Mouse (Mus musculus): ENCODE results near the gene Hcfc1r1.

Hcfc1r1 gene

DNA sequence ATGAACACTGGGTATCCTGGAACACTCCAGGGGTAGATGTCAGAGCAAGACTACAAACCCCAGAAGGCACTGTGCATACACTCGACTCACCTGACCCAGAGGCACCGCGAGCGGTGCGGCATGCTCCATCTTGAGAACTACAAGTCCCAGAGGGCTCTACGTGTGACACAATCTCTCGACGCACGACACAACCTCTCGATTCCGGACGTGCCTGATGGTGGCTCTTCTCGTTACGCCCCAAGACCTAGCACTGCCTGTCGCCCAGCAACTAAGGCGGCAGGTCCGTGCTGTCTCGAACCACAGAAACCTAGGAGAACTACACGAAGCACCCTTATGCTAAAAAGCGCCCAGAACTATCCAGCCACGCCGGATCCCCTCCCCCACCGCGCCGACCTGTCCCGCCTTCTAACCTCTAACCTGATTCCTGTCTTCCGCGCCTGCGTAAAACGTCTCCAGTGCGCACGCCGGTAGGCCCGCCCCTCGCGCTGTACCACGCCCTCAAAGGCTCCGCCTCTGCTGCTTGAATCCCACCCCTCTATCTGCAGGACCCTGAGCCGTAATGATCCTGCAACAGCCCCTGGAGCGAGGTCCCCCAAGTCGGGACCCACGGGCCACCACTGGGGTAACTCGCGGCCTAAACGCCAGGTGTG lies at the start of gene Hcfc1r1, which contains the start of gene Thoc6:
Gene Hcfc1r1, plus strand, starts transcription at position 173 of the 650 bp plus-strand sequence.
Gene Thoc6, minus strand, starts transcription at position 459 of the 650 bp plus-strand sequence.
- peak; percentile 93 for DNase-seq (ENCODE audit: low spot score in 2 of 2)

DNA sequence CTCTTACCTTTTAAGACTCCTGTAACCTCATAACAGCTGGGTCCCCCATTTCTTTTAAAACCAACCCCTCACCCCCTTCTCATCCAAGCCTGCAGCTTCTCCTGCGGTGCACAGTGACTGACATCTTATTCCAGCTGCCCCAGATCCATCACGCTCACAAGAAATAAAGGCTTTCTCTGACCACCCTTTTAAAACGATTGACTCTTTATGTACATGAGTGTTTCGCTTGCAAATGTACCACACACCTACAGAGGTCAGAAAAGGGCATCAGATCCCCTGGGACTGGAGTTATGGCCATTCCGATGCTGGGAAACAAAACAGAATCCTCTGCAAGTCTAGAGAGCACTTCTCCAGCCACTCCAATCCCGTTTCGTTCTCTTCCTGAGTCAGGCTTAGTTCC lies 45.6 kb upstream of the Hcfc1r1 start:
- DNase-seq (ENCODE audit: low spot score in 2 of 2), result no peak

DNA sequence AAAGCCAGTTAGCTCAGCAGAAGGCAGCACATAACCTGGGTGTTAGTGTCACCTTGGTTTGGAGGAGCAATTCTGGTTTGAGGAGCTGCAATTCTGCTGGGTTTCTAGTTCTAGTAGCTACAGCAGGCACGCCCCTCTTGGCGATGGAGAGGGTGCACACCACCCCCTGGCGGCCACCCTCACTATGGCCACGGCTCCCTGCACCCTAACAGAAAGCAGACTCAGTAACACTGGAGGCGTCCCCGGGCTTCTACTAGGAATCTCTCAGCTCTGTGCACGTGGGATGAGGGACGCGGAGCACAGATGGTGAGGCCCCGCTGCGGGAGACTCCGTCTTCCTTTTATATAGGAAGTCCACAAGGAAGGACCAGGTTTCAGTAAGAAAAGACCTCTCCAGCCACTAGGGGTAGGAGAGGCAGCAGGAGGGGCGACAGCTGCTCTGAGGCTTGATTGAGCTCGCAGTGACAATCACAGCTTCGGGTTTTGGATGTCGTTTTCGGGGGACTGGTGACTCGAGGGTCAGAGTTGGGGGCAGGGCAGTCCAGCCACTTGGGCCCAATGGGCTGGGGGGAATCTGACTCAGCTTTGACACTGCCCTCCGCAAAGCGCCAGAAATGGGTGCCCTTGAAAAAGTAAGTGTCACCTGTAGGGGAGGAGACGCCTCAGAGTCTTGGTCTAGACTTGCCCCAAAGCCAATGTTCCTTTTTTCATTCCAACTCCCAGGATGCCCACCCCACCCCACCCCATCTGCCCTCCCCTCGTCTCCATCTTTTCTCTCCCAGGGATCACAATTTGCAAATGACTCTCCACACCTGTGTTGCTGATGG lies 43.0 kb upstream of the Hcfc1r1 start:
- DNase-seq (ENCODE audit: low spot score in 2 of 2), result peak; percentile 75 to 79

DNA sequence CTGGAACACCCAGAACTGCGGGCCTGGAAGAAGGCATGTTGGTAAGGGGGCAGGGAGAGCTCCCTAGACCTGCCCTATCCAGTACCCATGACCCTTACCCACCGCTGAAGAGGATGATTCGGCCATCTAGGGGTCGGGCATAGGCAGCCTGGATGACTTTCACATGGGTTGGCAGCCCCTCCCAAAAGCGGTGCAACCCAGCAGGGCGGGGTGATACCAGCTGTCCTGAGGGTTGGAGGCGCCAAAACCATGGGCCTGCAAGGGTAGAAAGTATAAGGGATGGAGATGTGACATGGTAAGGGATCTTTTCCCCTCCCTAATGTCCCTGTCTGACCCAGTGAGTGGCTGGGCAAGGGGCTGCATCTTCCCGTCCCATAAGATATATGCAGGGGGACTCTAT lies 42.2 kb upstream of the Hcfc1r1 start:
- DNase-seq (ENCODE audit: low spot score in 2 of 2), result no peak

DNA sequence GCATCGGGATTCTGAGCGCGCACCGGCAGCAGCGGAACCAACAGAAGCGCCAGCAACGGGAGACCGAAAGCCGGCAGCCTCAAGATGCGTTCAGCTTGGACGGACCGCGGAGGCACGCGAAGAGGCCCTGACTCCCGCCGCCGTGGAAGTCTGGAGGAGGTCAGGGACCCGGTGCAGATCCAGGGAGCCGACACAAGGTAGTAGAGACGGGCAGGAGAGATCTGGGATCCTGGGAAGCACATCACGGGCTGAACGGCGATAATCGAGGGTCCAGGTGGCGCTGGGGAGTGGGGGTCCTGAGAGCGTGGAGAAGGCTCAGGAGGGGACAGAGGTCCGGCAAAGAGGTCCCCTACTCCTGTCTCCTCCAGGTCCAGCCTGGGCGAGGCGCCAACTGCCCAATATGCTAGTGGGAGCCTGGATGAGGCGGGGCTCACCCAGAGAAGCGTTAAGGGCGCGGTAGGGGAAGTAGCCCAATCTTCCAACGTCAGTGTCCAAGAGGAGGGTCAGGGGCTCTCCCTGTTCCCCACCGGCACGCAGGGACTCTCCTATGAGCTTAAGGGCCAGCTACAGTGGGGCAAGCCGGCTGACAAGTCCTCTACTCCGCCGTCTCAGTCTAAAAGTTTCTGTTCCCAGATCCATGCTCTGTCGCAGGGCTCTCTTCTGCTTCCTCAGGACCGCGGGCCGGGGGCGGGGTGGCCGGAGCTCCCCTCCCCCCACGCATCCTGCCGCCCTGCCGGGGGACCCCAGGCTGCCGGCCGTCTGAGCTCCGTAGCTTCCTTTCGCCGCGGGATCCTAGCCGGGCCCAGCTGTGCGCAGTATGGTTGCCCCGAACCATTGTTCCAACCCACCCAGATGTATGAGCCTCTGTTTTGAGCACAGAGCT lies 28.5 kb upstream of the Hcfc1r1 start, which contains the start of gene Mmp25:
Gene Mmp25, minus strand, starts transcription at position 665 of the 883 bp plus-strand sequence.
- DNase-seq (ENCODE audit: low spot score in 2 of 2), result no peak

DNA sequence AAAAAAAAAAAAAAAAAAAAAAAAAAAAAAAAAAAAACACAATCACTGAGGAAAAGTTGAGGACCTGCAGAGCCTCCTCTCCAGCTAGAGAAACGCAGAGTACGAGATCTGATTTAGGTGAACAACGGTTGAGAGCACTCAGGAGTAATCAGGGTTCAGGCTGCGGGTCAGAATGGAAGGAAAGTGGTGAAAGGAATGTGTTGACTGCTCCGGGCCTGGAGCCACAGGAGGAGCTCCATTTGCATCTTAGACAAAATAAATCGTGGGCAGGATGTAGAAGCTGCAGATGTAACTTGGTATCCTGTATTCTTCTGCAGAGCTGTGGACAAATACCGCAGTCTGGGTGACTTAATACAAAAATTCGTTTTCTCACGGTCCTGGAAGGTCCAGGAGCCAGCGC lies 27.5 kb upstream of the Hcfc1r1 start:
- DNase-seq (ENCODE audit: low spot score in 2 of 2), result no peak

DNA sequence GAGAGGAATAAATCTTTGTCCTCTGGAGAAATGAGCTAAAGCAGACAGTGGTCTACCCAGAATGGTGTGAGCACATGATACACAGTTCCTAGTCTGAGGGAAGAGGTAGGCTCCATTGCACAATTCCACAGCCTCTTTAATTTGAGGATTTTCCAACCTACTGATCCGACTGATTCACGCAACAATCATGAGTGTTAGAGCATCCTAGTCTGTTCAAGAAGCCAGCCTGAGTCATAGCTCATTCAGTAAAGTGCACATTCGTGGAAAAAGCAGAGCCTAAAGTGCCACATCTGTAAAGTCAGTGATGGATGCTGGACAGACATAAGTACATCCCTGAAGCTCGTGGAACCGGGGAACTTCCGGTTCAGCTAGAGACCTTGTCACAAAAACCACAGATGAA lies 22.0 kb upstream of the Hcfc1r1 start:
- no peak for DNase-seq (ENCODE audit: low spot score in 2 of 2)

DNA sequence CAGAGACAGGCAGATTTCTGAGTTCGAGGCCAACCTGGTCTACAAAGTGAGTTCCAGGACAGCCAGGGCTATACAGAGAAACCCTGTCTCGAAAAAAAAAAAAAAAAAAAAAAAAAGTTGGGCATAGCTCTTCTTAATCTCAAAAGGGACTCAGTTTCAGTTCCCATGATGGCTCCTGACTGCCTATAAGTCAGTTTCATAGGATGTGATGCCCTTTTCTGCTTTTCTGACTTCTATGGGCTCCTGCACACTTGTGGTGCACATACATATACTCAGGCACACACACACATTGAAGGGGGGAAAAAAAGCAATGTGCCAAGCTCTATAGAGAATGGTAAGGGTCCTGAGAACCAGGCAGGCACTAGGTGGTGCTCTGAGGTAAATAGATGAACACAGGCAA lies 20.1 kb upstream of the Hcfc1r1 start:
- no peak for DNase-seq (ENCODE audit: low spot score in 2 of 2)

DNA sequence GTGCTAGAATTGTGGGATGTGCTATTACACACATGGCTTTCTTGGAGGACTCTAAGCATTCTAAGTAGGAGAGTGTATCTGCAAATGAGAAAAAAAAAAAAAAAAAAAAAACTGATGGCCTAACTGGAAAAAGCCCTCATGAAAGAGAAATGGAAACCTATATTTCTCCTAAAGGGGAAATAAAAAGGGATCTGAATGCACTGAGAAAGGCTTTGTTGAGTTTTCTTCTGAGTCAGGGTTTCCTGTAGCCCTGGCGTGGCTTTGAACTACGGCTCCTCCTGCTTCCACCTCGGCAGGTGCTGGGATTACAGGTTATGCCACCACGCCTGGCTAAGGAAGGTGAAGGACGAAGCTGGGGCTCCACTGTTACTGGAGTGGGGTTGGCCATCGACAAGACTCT lies 19.4 kb upstream of the Hcfc1r1 start:
- DNase-seq (ENCODE audit: low spot score in 2 of 2), result no peak

DNA sequence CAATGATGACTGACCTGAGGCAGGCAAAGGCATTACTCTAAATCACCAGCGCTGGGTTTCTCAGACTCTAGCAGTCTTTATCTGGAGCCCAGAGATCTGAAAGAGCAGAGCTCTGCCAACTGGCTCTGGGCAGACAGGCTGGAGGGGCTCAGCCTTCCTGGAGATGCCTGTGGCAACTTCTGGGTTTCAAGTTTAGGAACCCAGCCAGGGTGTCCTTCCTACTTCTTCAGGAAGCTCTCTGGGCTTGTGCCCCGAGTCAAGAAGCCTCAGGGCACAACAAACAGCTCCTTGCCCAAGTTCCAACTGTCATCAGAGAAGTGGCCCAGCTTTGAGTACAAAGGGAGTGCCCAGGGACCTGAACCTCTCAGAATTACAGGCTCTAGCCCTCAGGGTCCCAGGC lies 19.0 kb upstream of the Hcfc1r1 start:
- DNase-seq (ENCODE audit: low spot score in 2 of 2), result no peak

DNA sequence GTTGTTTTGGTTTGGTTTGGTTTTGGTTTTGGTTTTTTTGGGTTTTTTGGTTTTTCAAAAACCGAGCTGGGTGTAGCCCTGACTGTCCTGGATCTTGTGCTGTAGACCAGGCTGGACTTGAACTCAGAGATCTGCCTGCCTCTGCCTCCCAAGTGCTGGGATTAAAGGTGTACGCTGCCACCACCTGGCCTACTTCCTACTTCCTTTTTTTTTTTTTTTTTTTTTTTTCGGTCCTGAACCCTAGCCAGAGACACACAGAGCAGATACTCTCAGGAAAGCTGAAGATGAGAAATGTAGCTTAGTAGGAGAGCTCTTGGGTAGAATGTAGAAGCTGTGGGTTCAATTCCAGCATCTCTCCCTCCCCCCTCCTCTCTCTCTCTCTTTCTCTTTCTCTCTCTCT lies 14.9 kb upstream of the Hcfc1r1 start:
- DNase-seq (ENCODE audit: low spot score in 2 of 2), result no peak

DNA sequence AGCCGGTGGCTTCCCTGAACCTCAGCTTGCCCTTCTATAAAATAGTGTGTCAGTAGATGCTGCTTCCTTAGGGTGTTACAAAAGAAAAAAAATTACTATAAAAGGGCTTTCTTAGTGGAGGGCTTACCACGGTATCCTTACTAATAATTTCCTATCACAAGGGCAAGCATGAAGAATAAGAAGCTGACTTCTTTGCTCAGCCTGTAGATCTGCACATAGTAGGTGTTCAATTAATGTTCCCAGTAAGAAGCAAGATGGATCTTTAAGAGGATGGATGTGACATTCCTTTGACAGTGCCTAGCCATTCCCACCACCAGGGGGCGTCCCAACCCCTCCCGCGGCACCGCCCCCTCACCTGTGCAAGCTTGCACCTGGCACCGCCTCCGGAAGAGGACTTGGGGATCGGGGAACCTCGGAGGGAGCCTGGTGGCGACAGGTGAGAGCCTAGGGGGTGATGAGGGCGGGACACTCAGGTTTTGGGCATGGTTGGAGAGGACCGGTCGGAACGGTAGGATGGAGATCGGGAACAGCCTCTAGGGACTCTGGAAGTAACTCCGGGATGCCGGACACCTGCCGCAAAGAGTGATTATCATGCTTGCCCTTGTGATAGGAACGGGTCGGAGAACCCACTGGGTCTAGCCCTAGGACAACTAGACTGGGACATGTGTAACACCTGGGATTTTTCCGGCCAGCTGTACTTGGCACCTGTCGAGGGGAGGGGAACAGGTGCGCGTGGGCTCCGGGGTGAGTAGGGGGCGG lies 13.1 kb upstream of the Hcfc1r1 start, which contains the start of gene Bicdl2:
Gene Bicdl2, plus strand, starts transcription at position 390 of the 759 bp plus-strand sequence.
- DNase-seq (ENCODE audit: low spot score in 2 of 2), result no peak

DNA sequence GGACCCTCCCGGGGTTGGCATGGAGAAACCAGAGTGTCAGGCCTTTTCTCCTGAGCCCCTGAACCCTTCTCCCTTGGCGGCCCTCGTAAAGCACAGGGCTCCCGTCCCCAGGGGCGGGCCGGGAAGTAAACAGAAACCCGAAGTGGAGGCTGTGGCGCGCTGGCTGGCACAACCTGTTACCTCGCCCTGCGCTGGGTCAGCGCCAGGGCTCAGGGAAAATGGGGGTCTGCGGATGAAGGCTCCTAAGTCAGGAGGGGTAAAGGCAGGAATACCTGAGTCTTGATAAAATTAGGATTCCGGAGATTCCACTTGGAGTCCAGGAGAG lies 12.6 kb upstream of the Hcfc1r1 start:
- no peak for DNase-seq (ENCODE audit: low spot score in 2 of 2)

DNA sequence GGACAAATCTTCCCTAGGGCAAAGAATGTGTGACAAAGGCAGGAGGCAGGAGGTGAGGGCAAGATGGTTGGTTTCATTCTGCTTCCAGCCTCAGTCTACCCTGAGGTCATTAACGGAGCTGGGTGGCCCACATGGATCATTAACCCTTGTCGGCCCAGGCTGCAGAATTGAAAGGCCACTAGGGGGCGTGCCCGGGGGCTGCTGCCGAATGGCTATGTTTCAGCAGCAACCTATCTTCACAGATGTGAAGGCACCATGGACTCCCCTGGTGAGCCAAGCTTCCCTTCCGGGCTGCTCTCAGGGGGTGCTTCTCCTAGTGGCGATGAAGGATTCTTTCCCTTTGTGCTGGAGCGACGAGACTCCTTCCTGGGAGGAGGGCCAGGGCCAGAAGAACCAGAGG lies 11.9 kb upstream of the Hcfc1r1 start:
- DNase-seq (ENCODE audit: low spot score in 2 of 2), result no peak

DNA sequence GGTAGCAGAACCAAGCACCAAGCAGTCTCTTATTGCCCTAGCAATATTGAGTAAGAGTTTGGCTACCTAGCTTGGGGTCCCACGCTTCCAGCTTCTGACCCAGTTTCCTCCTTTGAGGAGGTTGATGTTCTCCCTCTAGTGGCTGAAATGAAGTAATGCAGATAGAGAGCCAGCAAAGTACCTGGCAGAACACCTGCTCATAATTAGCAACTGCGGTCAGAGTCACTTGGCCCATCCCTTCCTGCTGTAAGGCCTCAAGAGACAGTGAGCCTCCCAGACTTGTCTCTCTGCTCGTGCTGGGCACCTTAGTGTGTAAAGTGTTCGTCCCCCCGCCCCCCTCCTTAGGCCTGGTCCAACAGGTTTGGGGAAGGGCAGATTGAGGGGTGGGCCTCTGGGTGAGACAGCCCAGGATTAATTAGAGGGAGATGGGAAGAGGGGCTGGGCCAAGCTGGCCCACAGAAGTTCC lies 8.8 kb upstream of the Hcfc1r1 start:
- DNase-seq (ENCODE audit: low spot score in 2 of 2), result no peak

DNA sequence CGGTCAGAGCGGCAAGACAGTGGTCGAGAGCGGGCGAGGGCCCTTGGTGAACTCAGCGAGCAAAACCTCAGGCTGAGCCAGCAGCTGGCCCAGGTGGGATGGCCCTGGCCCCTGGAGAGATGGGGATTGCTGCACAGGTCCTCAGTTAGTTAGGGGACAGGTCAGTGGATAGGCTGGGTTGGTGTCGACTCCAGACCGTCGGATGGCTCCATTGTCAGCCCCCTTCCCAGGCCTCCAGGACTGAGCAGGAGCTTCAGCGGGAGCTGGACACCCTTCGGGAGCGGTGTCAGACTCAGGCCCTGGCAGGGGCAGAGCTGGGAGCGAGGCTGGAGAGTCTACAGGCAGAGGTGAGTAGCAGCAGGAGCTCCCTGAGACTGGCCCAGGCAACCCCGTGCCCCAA lies 7.9 kb upstream of the Hcfc1r1 start:
- no peak for DNase-seq (ENCODE audit: low spot score in 2 of 2)

DNA sequence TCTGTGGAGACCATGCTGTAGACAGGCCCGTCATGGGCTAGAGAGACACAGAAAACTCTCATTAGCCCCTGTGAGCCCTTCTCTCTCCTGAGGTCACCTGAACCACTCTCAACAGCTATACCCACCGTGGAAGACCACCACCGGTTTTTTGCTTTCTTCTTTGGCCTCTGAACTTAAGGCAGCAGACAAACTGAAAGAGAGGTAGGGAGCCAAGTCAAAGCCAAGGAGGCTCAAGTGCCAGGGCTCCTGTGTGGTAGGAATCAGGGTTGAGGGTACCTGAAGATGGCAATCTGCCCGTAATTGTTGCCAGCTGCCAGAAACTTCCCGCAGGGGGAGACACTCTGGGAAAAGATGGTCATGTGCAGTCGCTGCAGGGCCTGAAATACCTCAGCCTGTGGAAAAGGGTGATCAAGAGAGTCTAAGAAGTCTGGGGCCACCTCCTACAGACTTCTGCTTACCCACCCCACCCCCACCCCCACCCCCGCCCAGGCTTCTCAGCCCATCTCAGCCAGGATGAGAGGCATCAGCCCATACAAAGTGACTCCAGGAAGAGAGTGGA lies 2.8 kb upstream of the Hcfc1r1 start:
- DNase-seq (ENCODE audit: low spot score in 2 of 2), result no peak

DNA sequence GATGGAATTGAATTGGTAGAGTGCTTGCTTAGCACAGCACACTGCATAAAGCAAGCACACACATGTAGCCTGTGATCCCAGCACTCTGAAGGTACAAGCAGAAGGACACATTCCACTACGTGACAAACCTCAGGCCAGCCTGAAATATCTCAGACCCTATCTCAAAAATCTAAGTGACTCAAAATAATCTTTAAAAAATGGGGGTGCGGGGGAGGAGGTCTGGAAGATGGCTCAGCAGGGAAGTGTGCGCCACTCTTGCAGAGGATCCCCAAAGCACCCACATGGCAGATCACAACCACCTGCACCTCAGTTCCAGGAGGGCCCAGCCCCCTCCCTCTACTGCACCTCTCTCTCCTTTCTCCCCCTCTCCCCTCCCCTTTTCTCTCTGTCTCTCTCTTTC lies 1.9 kb upstream of the Hcfc1r1 start:
- no peak for DNase-seq (ENCODE audit: low spot score in 2 of 2)

DNA sequence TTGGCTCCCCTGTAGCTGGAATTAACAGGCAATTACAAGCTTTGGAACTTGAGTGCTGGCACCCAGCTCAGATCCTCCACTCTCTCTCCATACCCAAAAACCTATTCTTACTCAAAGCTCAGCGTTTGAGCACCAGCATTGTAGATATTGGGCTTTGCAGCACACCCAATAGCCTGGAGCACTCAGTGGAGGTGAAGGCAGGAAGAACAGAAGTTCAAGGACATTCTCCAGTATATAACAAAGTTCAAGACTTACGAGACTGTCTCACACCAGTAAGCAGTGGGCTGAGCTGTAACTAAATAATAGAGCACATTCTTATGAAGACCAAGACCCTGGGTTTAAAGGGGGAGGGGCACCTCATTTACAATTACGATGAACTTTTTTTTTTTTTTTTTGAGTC lies 635 bp upstream of the Hcfc1r1 start:
- DNase-seq (ENCODE audit: low spot score in 2 of 2), result no peak

DNA sequence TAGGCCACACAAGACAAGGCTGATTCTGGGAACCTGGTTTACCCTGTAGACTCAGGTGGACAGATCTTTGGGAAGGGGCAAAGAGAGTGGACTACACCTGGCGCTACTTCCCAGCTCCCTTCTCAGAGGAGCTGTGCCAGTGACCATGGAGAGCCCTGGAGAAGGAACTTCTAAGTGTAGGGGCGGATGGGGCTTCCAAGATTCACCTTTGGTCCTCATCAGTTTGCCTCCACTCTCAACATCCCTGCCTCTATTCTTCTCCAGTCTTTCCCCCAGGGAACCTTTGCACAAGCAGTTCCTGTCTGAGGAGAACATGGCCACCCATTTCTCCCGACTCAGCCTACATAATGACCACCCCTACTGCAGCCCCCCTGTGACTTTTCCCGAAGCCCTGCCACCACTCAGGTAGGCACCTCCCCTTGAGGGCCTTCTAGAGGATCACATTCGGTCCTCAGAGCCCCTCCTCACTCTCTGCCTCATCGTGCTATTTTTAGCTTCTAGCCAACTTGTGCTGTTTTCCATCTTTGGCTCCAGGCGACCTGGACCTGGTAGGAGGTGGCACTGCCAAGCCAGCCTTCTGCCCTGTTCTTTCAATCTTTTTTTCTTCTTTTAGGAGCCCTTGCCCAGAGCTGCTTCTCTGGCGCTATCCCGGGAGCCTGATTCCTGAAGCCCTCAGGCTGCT lies 1.0 kb downstream of the Hcfc1r1 start:
- no peak for DNase-seq (ENCODE audit: low spot score in 2 of 2)

All from frontal cortex, postnatal 10 days (tissue).